Comparison of ENCODE assay signal across 8 mouse cellular contexts in genomic region chr11:76924759-76925236, GRCm38 (mm10). TPM values are rescaled to one million over a fixed set of nuclear protein-coding genes. Genes with fewer than 3 reads are reported as not detected.
DNase-seq lines count a peak whose midpoint lies in the region; ATAC-seq and TF ChIP-seq lines count a peak whose summit lies in the region.

TSS of gene Blmh (plus strand) at chr11:76924809.

- H3K9ac ChIP-seq in lung, embryonic 14.5 days: no peak within 1 kb of the TSS
- no peak within 1 kb of the TSS for H3K9ac ChIP-seq in heart, embryonic 15.5 days

- no peaks in the 10 kb centered on the region for H3K36me3 ChIP-seq in lung, embryonic 14.5 days (ENCODE audit: insufficient read depth)
- no peaks in the 10 kb centered on the region for H3K36me3 ChIP-seq in heart, embryonic 15.5 days
- no peaks in the 10 kb centered on the region for H3K36me3 ChIP-seq in midbrain, embryonic 10.5 days

- no peak for TF ChIP-seq CTCF in lung, embryonic 14.5 days (IDR thresholded peaks at IDR 0.05; ENCODE audit: low read depth)

- no peak for ATAC-seq in lung, embryonic 14.5 days (ENCODE audit: insufficient read depth)
- no peak for ATAC-seq in erythroblast, adult 5-6 weeks (replicated peaks; ENCODE audit: low FRiP score, poor library complexity, severe bottlenecking)
- no peak for ATAC-seq in heart, embryonic 15.5 days (replicated peaks; ENCODE audit: insufficient number of reproducible peaks, insufficient read depth, low FRiP score, low read depth)

- H3K9me3 ChIP-seq in lung, embryonic 14.5 days (ENCODE audit: low read depth, low read length): no peaks in the 10 kb centered on the region
- H3K9me3 ChIP-seq in heart, embryonic 15.5 days (replicated peaks): no peaks in the 10 kb centered on the region
- no peaks in the 10 kb centered on the region for H3K9me3 ChIP-seq in midbrain, embryonic 10.5 days (replicated peaks)

- peak; percentile 38 for DNase-seq in lung, embryonic 14.5 days
- no peak for DNase-seq in lung, postnatal 14 days
- no peak for DNase-seq in layer of hippocampus, postnatal 36 days
- DNase-seq in midbrain, embryonic 10.5 days (ENCODE audit: low spot score): no peak
- no peak for DNase-seq in spleen, postnatal 10 days (ENCODE audit: low spot score in 2 of 2)
- no peak for DNase-seq in cerebellum, adult 9-11 months

- no peak within 1 kb of the TSS for H3K4me3 ChIP-seq in lung, embryonic 14.5 days (ENCODE audit: low read depth, low read length)
- H3K4me3 ChIP-seq in heart, embryonic 15.5 days: no peak within 1 kb of the TSS
- no peak within 1 kb of the TSS for H3K4me3 ChIP-seq in midbrain, embryonic 10.5 days

- peaks cover 6% of the 10 kb centered on the region; the same call in 1 of the 2 replicates for H3K4me1 ChIP-seq in lung, embryonic 14.5 days (ENCODE audit: insufficient read depth)
- H3K4me1 ChIP-seq in heart, embryonic 15.5 days (replicated peaks): peaks cover 7% of the 10 kb centered on the region; the same call in 1 of the 2 replicates
- peaks cover 8% of the 10 kb centered on the region for H3K4me1 ChIP-seq in midbrain, embryonic 10.5 days

- WGBS in lung, embryonic 14.5 days: 52% methylated on average over 6 of the region's 6 CpGs
- WGBS in heart, embryonic 15.5 days: 41% methylated on average over 6 of the region's 6 CpGs
- WGBS in midbrain, embryonic 10.5 days: 88% methylated on average over 6 of the region's 6 CpGs

- H3K27ac ChIP-seq in lung, embryonic 14.5 days (ENCODE audit: low read depth): no peak within 1 kb of the TSS
- H3K27ac ChIP-seq in heart, embryonic 15.5 days: no peak within 1 kb of the TSS
- H3K27ac ChIP-seq in midbrain, embryonic 10.5 days (replicated peaks): no peak within 1 kb of the TSS

- no peaks in the 10 kb centered on the region for H3K27me3 ChIP-seq in lung, embryonic 14.5 days (ENCODE audit: insufficient read depth, low read length)
- H3K27me3 ChIP-seq in heart, embryonic 15.5 days: no peaks in the 10 kb centered on the region
- no peaks in the 10 kb centered on the region for H3K27me3 ChIP-seq in midbrain, embryonic 10.5 days (ENCODE audit: low read depth, poor library complexity, severe bottlenecking)

- no peak within 1 kb of the TSS for H3K4me2 ChIP-seq in lung, embryonic 14.5 days
- no peak within 1 kb of the TSS for H3K4me2 ChIP-seq in heart, embryonic 15.5 days

RNA-seq across cellular contexts. Expression of gene Blmh, which starts in this region (rescaled TPM):
- polyA plus RNA-seq in lung, embryonic 14.5 days (2014; fragmentation: Nextera tagmentation; extraction: Ambion mirVana): 155 and 160 TPM in 2 replicates
- total RNA-seq in erythroblast, adult 5-6 weeks (2015; ENCODE audit: low replicate concordance): 10.9 and 12.7 TPM in 2 replicates
- total RNA-seq in erythroblast, adult 5-6 weeks (2017; ENCODE audit: low replicate concordance): 21.0 and 26.6 TPM in 2 replicates
- 88.3 and 103 TPM in 2 replicates for polyA plus RNA-seq in heart, embryonic 15.5 days (2015; fragmentation: Nextera tagmentation; extraction: Ambion mirVana)
- total RNA-seq in layer of hippocampus, postnatal 36 days (2021): 10 to 100 TPM; 52.3 to 52.4 TPM
- polyA plus RNA-seq in midbrain, embryonic 10.5 days (2016; fragmentation: Nextera tagmentation; extraction: Ambion mirVana): 205 and 212 TPM in 2 replicates
